Mouse (Mus musculus): ENCODE data around the gene Ccdc141.
"Not testable (repeated sequence)": the region's sequence is repeated elsewhere in the genome, so short reads cannot be mapped to it uniquely, and the experiment has no call there.

The Ccdc141 gene

DNA sequence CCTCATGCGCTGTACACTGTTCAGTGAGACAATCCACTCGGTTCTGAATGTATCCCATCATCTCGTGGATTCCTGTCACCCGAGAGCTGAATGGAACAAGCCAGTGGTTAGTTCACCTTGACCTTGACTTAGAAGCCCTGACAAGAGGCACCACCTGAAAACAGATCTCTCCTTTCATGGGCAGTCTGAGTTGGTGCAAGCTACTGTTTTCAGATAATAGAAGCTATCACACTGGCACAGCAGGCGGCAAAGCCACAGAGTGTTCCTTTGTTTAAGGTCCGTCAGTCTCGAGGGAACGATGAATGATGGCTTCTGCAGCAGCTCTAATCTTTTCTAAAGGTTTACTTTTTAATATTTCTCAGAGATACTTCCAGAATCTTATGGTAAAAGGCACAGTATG lies 110.8 kb downstream of the Ccdc141 start:
- no peak for DNase-seq (ENCODE audit: low spot score)

DNA sequence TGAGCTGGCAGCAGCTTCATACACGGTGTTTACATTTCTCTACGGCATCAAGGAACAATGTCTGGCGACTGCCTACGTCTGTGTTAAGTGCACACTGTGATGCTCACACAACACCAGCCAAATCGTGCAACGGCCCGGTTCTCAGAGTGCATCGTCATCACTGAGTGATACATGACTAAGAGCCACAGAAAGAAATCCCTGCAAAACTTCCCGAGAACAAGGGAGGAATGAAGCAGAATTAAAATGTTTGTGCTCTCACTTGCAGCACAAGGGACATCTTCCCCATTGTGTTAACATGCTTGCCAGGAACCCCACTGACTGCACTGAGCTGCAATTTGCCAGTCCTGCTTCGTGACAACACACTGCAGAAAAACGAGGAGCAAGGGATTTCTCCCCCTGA lies 114.1 kb downstream of the Ccdc141 start:
- no peak for DNase-seq (ENCODE audit: low spot score)

DNA sequence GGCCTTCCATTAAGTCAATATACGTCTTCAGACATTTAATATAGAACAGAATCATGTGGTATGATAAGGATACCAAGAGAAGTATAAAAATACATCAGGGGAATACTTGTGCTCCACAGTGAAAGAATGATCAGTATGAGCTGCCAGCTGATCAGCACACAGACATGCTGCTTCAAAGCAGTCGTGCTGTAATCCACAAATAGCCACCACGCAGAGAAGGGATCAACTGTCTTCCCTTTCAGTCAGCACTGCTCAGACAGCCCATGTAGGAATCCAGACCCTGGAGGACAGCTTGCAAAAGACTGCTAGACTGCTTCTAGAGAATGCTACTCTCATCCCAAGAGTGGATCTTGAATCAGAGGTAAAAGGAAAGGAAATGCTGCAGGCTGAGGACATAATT lies 127.5 kb downstream of the Ccdc141 start:
- no peak for DNase-seq (ENCODE audit: low spot score)

GRCm38 (mm10) chr2:77039683-77040082 lies 130.8 kb downstream of the Ccdc141 start:
- no peak for DNase-seq (ENCODE audit: low spot score)

GRCm38 (mm10) chr2:77039281-77039680 lies 131.2 kb downstream of the Ccdc141 start:
- DNase-seq (ENCODE audit: low spot score): no peak

DNA sequence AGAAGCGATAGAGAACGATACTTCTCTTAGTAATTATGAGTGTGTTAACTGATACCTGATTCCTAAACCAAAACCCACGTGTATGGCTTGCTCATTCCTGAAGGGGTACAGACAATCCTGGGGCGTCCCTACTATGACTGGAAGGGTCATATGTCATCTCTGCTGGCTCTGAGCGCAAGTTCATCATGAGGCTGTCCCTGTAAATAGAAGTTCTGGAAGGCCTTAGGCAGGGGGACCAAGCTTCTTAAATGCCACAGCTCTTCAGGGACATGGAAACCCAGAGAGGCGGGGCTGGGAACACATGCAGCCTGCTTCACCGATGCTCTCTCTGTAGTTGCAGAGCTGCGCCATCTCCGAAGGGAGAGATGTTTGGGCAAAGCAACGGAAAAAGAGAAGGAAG lies 133.2 kb downstream of the Ccdc141 start:
- DNase-seq (ENCODE audit: low spot score): no peak

DNA sequence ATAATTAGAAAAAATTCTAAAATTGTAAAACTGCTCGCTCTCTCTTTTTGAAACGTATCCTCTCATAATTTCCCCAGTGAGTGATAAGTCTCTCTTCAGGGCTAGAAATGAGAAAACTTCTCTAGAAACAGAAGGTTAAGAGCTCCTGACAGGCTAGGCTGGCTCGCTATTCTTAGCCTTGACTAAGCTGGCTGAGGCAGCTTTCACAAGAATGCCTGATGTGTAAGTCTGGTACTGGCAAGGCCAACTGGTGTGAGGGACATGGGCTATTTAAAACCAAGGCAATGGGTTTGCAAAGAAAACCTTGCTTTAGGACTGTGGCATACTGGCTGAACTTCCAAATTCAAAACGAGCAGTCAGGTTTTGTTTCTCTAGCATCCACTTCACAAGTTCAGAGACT lies 136.3 kb downstream of the Ccdc141 start:
- no peak for DNase-seq (ENCODE audit: low spot score)

DNA sequence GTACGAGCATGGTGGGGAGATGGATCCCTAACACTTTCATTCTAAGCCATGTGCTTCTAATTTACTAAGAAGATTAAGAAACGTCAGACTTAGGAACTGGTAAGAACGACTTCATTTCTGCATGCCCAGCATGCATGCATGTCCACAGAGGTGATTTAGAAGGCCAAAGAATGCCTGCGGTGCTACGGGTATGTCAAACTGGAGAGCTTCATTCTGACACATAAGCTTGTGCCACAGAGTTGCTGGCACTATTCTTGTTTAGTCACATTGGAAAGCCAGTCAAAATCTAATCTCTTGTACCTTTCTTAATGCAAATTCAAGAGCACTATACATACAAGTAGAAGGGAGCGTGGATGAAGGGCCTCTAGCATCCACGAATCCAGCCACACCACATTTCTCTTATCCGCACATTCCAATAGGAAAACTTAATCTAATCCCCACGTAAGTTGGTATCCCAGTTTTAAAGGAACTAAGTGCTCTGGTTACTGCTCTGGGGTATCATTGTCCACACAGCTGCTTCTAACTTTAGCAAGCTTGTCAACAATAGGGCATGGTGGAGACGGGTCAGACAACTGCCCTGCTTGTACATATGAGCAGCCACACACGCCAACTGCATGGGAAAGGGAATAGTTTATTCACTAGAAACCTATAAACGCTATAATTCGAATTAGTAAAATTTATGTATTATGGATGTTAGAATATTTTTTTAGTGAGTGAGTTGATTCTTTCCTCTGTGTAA lies 136.9 kb downstream of the Ccdc141 start:
- DNase-seq (ENCODE audit: low spot score): no peak

DNA sequence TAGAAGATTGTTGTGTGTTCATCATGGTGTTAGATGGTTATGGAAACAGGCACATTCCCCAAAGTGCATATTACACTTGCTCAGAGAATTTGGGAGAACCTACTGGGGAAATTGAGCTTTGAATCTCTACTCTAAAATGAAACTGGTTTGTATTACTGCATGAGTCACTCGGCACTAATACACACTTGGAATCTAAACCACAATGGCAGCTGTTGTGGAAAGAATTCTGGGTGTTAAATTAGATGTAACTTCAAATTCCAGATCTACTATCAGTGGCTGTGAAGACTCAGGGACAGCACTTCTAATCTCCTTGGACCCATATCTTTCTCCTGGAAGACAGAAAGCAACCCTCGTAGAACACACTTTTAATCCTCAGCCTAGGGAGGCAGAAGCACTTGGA lies 149.8 kb downstream of the Ccdc141 start:
- DNase-seq (ENCODE audit: low spot score): no peak

GRCm38 (mm10) chr2:77017735-77018134 lies 152.7 kb downstream of the Ccdc141 start:
- no peak for DNase-seq (ENCODE audit: low spot score)

DNA sequence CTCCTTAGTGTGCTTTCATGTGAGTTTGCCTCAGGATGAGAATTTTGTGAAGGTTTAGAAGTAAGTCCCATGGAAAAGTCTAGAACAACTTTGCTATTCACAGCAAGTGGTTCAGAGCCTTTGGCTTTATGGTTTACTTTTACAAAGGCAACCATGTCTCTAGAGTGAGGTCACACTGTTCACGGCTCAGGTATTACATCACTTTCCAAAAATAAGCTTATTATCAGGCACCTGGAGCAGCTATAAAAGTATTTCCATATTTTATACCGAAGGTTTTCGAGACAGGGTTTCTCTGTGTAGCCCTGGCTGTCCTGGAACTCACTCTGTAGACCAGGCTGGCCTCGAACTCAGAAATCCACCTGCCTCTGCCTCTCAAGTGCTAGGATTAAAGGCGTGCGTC lies 157.0 kb downstream of the Ccdc141 start:
- DNase-seq (ENCODE audit: low spot score): not testable (repeated sequence)

- no peak for DNase-seq (ENCODE audit: low spot score)
Measured at GRCm38 (mm10) chr2:77011981-77012380, 158.5 kb downstream of the Ccdc141 start.

DNA sequence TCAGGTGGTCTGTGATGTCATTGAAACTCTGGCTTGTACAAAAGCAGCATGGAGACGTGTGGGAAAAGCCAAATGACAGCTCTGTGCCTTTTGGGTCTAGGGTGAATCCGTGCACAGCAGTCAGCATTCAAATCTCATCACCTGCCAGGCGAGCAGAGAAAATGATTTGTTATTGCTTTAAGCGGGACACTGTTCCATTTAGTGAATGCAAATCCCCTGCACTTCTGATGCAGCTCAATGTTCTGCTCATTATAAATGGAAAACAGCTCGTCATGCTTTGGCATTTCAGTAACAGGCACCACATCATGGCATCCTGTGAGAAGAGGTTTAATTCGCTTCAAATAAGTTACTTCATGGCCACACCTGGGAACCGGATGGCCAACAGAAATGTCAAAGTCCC lies 163.4 kb downstream of the Ccdc141 start:
- DNase-seq (ENCODE audit: low spot score): no peak

DNA sequence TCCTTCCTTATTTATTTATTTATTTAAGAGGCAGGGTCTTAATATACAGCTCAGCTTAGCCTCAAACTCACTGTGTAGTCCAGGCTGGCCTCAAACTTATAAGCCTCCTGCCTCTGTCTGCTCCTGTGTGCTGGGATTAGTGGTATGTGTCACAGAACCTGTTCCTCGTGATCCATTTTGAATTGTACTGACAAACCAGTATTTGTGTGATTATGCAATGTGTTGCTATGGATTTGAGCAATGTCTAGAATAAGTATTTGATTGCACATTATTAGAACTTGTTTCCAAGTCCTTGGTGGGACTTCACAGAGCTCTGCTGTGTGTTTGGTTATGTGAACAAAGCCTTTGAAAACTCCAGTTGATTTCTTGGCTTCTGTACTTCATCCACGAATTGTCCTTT lies 167.3 kb downstream of the Ccdc141 start:
- no peak for DNase-seq (ENCODE audit: low spot score)

DNA sequence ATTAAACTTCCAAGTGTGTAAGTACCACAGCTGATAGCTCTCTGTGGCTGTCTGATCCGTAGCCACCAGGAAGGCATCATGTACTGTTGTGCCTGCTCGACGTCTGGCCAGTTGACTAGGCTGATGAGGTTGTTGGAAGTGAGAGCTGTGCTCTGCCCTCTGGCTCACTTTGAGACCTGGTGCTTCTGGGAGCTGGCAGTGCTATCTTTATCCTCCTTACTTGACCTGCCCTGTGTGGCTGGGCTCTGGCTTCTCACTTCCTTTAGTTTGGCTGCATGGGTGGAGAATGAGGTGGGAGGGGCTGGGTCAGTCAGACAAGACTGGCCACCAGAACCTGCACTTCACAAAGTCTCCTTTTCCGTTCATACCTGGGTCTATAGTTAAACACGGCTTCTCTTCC lies 172.1 kb downstream of the Ccdc141 start:
- no peak for DNase-seq (ENCODE audit: low spot score)

DNA sequence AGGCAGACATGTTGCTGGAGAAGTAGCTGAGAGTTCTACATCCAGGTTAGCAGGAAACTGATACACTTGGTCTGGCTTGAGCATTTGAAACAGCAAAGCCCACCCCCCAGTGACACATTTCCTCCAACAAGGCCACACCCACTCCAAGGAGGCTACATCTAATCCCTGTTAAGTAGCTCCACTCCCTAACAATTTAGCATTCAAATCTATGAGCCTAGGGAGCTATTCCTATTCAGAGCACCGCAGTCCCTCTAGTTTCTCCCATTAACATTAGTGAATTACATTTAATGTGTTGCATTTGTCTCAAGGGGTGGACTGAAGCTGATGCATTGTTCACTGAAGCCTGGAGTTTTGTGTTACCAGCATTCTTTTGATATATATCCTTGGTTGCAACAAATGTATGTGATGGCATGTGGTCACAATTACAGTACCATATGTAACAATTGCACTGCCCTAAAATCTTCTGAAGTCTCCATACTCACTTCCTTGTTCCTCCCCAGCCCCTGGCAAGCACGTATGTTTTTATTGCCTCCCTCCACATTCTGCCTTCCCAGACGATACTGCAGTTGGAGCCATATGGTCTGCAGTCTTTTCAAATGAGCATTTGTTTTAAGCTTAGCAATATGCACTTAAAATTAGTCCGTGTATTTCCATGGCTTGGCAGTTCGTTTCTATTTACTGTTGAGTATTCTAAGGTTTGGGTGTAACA lies 177.8 kb downstream of the Ccdc141 start:
- no peak for DNase-seq (ENCODE audit: low spot score)

DNA sequence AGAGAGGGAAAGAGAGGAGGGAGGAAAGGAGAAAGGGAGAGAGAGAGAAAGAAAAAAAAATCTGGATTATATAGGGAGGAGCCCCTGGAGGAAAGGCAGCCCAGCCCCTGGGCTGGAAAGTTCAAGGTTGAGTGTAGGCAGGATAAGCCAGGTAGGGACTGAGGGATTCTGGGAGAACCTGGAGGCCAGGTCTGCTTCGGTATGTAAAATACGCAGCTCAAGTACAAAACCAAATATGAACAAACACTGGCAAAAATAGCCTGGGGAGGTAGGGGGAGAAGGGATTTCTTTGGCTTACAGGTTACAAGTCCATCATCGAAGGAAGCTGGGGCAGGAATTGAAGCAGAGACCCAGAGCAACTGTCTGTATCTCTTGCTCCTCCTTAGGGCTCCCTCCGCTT lies 183.1 kb downstream of the Ccdc141 start:
- no peak for DNase-seq (ENCODE audit: low spot score)

- DNase-seq (ENCODE audit: low spot score): no peak
Measured at GRCm38 (mm10) chr2:76984384-76984783, 186.1 kb downstream of the Ccdc141 start.

DNA sequence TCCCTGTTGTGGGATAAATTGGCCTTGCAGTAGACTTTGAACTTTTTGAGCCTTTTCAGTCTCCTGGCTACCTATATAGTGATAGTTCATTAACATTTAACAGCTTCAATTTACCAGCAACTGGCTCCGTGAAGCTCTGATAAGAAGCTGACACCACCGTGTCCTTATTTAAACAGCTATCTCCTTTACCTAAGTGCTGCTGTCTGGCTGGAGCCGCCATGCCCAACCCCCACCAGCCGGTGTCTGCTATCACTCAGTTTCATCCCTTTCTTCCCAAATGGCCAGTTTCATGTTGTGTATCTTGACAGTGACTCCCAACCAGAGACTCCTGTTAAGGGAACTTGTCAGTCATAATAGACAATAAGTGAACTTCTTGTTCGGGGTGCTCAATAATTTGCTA lies 186.8 kb downstream of the Ccdc141 start:
- DNase-seq (ENCODE audit: low spot score): no peak

DNA sequence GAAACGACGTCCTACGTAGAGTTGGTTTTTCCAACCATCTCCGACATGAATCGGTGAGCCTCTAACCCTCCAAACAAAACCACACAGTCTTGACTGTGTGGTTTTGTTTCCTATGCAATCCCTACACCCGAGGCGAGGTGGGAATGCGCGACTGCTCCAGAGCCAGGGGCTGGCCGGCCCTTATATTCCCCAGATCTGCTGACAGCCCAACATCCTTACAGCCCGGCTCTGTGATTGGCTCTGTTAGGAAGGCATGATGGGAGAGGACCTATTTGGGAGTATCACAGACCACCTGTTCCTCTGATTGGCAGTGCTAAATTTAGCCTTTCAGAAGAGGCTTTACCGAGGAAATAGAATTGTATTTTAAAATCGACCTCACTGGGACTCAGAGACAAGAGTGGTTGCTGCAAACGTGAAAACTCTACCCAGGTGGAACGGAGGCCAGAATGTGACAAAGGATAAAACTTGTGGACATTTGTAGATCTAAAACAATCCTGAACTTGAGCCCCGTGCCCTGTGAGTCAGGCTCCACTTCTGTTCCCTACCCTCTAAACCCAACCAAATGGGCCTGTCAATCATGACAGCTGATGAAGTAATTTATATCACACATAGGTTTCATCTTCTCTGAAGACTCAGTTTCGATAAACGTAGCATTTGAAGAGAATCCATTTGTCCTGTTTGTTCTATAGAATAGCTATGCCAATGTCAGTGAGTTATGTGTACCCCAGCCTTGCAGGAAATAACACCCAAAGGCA lies 187.9 kb downstream of the Ccdc141 start, which contains the start of gene Ttn:
Gene Ttn (minus strand): TSS at position 157 of the 755 bp plus-strand sequence.
- DNase-seq (ENCODE audit: low spot score): no peak

- DNase-seq (ENCODE audit: low spot score): no peak
Measured at GRCm38 (mm10) chr2:76981717-76982116, 188.7 kb downstream of the Ccdc141 start.

DNA sequence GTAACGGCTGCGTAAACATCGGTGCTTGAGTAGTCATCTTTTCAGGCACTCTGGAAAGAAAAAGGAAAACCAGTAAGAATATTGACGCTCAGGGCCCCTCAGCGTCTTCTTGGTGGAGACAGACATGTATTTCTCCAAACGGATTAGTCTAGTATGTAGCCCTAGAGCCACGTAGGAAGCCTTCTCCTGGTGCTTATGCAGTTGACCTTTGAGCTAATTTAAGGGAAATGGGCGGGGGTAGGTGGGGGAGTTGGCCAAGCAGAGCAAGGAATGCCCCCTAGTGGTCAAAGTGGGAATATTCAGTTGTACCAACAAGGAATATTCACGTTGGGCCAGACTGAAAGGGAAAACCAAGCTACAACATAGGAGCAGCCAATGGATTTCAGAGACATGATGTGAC lies 190.3 kb downstream of the Ccdc141 start:
- no peak for DNase-seq (ENCODE audit: low spot score)

- DNase-seq (ENCODE audit: low spot score): no peak
Measured at GRCm38 (mm10) chr2:76977650-76978049, 192.8 kb downstream of the Ccdc141 start.
